Mouse (Mus musculus) intestine, embryonic 16.5 days (tissue): Measurements from ENCODE around the gene Nrm. TPM values are rescaled to one million over a fixed set of nuclear protein-coding genes. Genes with fewer than 3 reads are reported as not detected.

ENCODE experiments used
- ATAC-seq: fragments of 200-750 bp; cut with Nextera tagmentation; 2 replicates; pipeline ENCODE4 v1.8.0; 2017; ENCODE audit warnings: moderate TSS enrichment, moderate library complexity
- H3K27ac ChIP-seq: fragments of 300-500 bp; sonication (generic); 2 replicates; pipeline ENCODE4 v1.5.1; 2014; ENCODE audit warnings: mild to moderate bottlenecking, low read length
- H3K27me3 ChIP-seq: fragments of 300-500 bp; sonication (generic); replicated peaks from 2 replicates; pipeline ENCODE4 v1.6.1; 2014; ENCODE audit warnings: low read length, control low read depth, mixed read lengths; ENCODE audit not compliant: control insufficient read depth, insufficient read depth
- H3K36me3 ChIP-seq: fragments of 300-500 bp; sonication (generic); 2 replicates; pipeline ENCODE4 v1.6.1; 2014; ENCODE audit warnings: low read length, control low read depth; ENCODE audit not compliant: control insufficient read depth, insufficient read depth
- H3K4me1 ChIP-seq: fragments of 300-500 bp; sonication (generic); 2 replicates; pipeline ENCODE4 v1.6.1; 2014; ENCODE audit warnings: low read length, control low read depth, mixed read lengths; ENCODE audit not compliant: control insufficient read depth, insufficient read depth
- H3K4me2 ChIP-seq: fragments of 300-500 bp; sonication (generic); 2 replicates; pipeline ENCODE4 v1.6.1; 2014; ENCODE audit warnings: low read depth, low read length, control low read depth
- H3K4me3 ChIP-seq: fragments of 300-500 bp; sonication (generic); 2 replicates; pipeline ENCODE4 v1.5.1; 2014; ENCODE audit warnings: mild to moderate bottlenecking, low read length
- H3K9ac ChIP-seq: fragments of 300-500 bp; sonication (generic); 2 replicates; pipeline ENCODE4 v1.6.1; 2014; ENCODE audit warnings: low read depth, low read length
- H3K9me3 ChIP-seq: fragments of 300-500 bp; sonication (generic); 2 replicates; pipeline ENCODE4 v1.6.1; 2016; ENCODE audit warnings: low read length, control low read depth; ENCODE audit not compliant: control insufficient read depth
- WGBS: fragments of 180-500 bp; shearing (Covaris S2); extraction: QIAGEN DNeasy Blood & Tissue Kit; methylation state at CpG from one replicate; pipeline ENCODE4 v1.1.7; 2014; 5-methylcytosine and 5-hydroxymethylcytosine counted together
- polyA plus RNA-seq: library from polyadenylated mRNA; unstranded; fragments of >200 nt; fragmentation: Nextera tagmentation; extraction: Ambion mirVana; gene quantifications from 2 replicates; pipeline ENCODE4 v1.2.1, GENCODE M21; 2015

The Nrm gene
- polyA plus RNA-seq, 1 experiment from 2014 or later, result 51.7 TPM

- ATAC-seq, result peak; percentile 5; the same call in 1 of the 2 replicates
- peaks cover 38% of the 10 kb centered on the region for H3K4me1 ChIP-seq
- H3K27me3 ChIP-seq, result no peaks in the 10 kb centered on the region
- 4% methylated on average over 7 of the region's 7 CpGs for WGBS
- peak overlapping the region; percentile 77 for H3K9ac ChIP-seq
- 0 out of 2 replicates have a peak, but pooled peaks cover 4% of the 10 kb centered on the region for H3K9me3 ChIP-seq
- no peaks in the 10 kb centered on the region; the same call in 1 of the 2 replicates for H3K36me3 ChIP-seq
- H3K27ac ChIP-seq, result peak overlapping the region; percentile 89
- H3K4me3 ChIP-seq, result peak overlapping the region; percentile 62
- peak overlapping the region; percentile 81 for H3K4me2 ChIP-seq
Measured at GRCm38 (mm10) chr17:35869346-35870067, 8.4 kb downstream of the Nrm start.

- peak overlapping the region; percentile 77 for H3K9ac ChIP-seq
- 0 out of 2 replicates have a peak, but pooled peaks have one; percentile 1 for ATAC-seq
Measured at GRCm38 (mm10) chr17:35870151-35870883, 9.2 kb downstream of the Nrm start.

GRCm38 (mm10) chr17:35870884-35871696 lies 10.0 kb downstream of the Nrm start:
- Histone ChIP-seq H3K4me1 (peaks cover 35% of the 10 kb centered on the region), H3K9me3 (0 out of 2 replicates have a peak, but pooled peaks cover 4% of the 10 kb centered on the region), H3K4me2 (peak overlapping the region; percentile 81), H3K27me3 (no peaks in the 10 kb centered on the region), H3K27ac (peak overlapping the region; percentile 89), H3K9ac (no peak overlapping the region), H3K36me3 (no peaks in the 10 kb centered on the region; the same call in 1 of the 2 replicates), H3K4me3 (peak overlapping the region; percentile 62)
- WGBS, result 78% methylated on average over 8 of the region's 8 CpGs
- ATAC-seq, result no peak

More at GRCm38 (mm10) chr17:35870151-35870883, 9.2 kb downstream of the Nrm start:
- Histone ChIP-seq H3K36me3 (no peaks in the 10 kb centered on the region; the same call in 1 of the 2 replicates), H3K4me1 (peaks cover 35% of the 10 kb centered on the region), H3K27ac (peak overlapping the region; percentile 89), H3K9me3 (0 out of 2 replicates have a peak, but pooled peaks cover 4% of the 10 kb centered on the region), H3K27me3 (no peaks in the 10 kb centered on the region), H3K4me3 (peak overlapping the region; percentile 62), H3K4me2 (peak overlapping the region; percentile 81)
- 41% methylated on average over 9 of the region's 9 CpGs for WGBS

GRCm38 (mm10) chr17:35873774-35874519 lies 12.8 kb downstream of the Nrm start:
- Histone ChIP-seq H3K9ac (peak overlapping the region; percentile 34), H3K4me3 (no peak overlapping the region), H3K4me2 (no peak overlapping the region), H3K36me3 (no peaks in the 10 kb centered on the region; the same call in 1 of the 2 replicates), H3K4me1 (peaks cover 30% of the 10 kb centered on the region), H3K27me3 (no peaks in the 10 kb centered on the region), H3K9me3 (0 out of 2 replicates have a peak, but pooled peaks cover 4% of the 10 kb centered on the region), H3K27ac (no peak overlapping the region)
- peak; percentile 50; the same call in 1 of the 2 replicates for ATAC-seq
- 24% methylated on average over 21 of the region's 21 CpGs for WGBS

- no peaks in the 10 kb centered on the region; the same call in 1 of the 2 replicates for H3K36me3 ChIP-seq
- H3K9ac ChIP-seq, result no peak overlapping the region
- H3K9me3 ChIP-seq, result 0 out of 2 replicates have a peak, but pooled peaks cover 4% of the 10 kb centered on the region
- H3K4me2 ChIP-seq, result no peak overlapping the region
- peaks cover 23% of the 10 kb centered on the region for H3K4me1 ChIP-seq
- H3K4me3 ChIP-seq, result no peak overlapping the region
- no peaks in the 10 kb centered on the region for H3K27me3 ChIP-seq
- H3K27ac ChIP-seq, result no peak overlapping the region
- WGBS, result 84% methylated on average over 6 of the region's 6 CpGs
- ATAC-seq, result no peak
Measured at GRCm38 (mm10) chr17:35874721-35875120, 13.6 kb downstream of the Nrm start.

- Histone ChIP-seq H3K4me3 (peak within 1 kb of the TSS; percentile 89), H3K27me3 (no peaks in the 10 kb centered on the region), H3K4me1 (peaks cover 4% of the 10 kb centered on the region; the same call in 1 of the 2 replicates), H3K27ac (peak within 1 kb of the TSS; percentile 73), H3K9ac (peak within 1 kb of the TSS; percentile 93), H3K4me2 (peak within 1 kb of the TSS; percentile 67), H3K36me3 (peaks cover 21% of the 10 kb centered on the region; the same call in 1 of the 2 replicates), H3K9me3 (no peaks in the 10 kb centered on the region)
- 5% methylated on average over 66 of the region's 66 CpGs for WGBS
- ATAC-seq, result peak; percentile 94
Measured at GRCm38 (mm10) chr17:35879245-35880057, 18.3 kb downstream of the Nrm start, which contains the start of gene Dhx16. TSS of gene Dhx16 (plus strand) at chr17:35879819.

- Histone ChIP-seq H3K9ac (no peak overlapping the region), H3K4me2 (no peak overlapping the region), H3K27me3 (no peaks in the 10 kb centered on the region), H3K4me1 (peaks cover 4% of the 10 kb centered on the region; the same call in 1 of the 2 replicates), H3K27ac (no peak overlapping the region), H3K36me3 (peaks cover 33% of the 10 kb centered on the region), H3K4me3 (no peak overlapping the region), H3K9me3 (no peaks in the 10 kb centered on the region)
- 93% methylated on average over 17 of the region's 17 CpGs for WGBS
- ATAC-seq, result no peak
Measured at GRCm38 (mm10) chr17:35882924-35883323, 21.8 kb downstream of the Nrm start.

- no peak for ATAC-seq
- Histone ChIP-seq H3K4me3 (no peak overlapping the region), H3K27ac (no peak overlapping the region), H3K9ac (no peak overlapping the region), H3K36me3 (peaks cover 37% of the 10 kb centered on the region), H3K9me3 (no peaks in the 10 kb centered on the region), H3K27me3 (no peaks in the 10 kb centered on the region), H3K4me1 (peaks cover 4% of the 10 kb centered on the region; the same call in 1 of the 2 replicates), H3K4me2 (no peak overlapping the region)
- 97% methylated on average over 14 of the region's 14 CpGs for WGBS
Measured at GRCm38 (mm10) chr17:35883777-35884176, 22.7 kb downstream of the Nrm start.
